Mouse (Mus musculus): ENCODE data around the gene Slc25a11. TPM values are rescaled to one million over a fixed set of nuclear protein-coding genes. Genes with fewer than 3 reads are reported as not detected.

Slc25a11 gene
- total and polyA plus RNA-seq, 2 experiments from 2014 or later = 140 to 160 TPM

DNA sequence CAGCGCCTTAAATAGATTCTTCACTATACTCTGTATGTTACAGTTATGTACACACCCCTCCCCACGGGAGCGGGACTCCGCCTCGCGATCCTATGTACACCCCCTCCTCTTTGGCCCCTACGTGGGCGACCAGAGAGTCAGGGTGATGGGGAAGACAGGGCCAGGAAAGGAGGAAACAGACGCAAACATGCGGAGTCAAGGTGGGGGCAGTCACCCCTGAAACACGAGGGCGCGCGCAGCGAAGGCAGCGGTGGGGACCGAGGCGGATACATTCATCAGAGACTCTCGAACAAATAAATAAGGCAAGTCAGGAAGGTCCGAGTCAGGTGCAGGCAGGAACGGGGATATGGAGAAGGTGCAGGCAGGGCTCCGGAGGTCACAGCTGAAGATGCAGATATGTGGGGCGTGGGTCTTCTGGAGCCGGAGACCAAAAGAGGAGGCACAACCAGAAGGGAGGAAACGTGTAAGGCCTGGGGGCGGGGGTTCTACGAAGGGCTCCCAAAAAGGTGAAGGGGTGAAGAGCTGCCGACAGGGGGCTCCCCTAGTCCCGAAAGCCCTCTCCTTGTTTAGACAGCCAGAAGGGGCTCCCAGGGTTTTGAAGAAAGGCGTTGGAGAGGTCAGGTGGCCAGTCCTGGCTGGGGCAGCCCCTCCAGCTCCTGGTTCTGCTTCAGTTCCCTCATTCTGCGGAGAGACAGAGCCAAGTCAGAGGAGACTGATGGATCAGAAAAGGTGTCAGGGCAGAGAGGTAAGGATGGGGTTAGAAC, 22.5 kb upstream of the Slc25a11 start:
- peak; percentile 72 for TF ChIP-seq CTCF (IDR thresholded peaks at IDR 0.05)
- Histone ChIP-seq H3K9ac (replicated peaks; ENCODE audit: low read length, poor library complexity, severe bottlenecking) (peak overlapping the region; percentile 72), H3K4me3 (ENCODE audit: low read depth, low read length) (peak overlapping the region; percentile 57), H3K27me3 (ENCODE audit: insufficient read depth, low read length) (no peaks in the 10 kb centered on the region), H3K27ac (ENCODE audit: low read depth, low read length) (peak overlapping the region; percentile 96), H3K9me3 (ENCODE audit: low read length) (no peaks in the 10 kb centered on the region), H3K36me3 (ENCODE audit: insufficient read depth, low read length) (peaks cover 16% of the 10 kb centered on the region), H3K4me1 (ENCODE audit: insufficient read depth, low read length) (0 out of 2 replicates have a peak, but pooled peaks cover 6% of the 10 kb centered on the region), H3K4me2 (ENCODE audit: low read depth, low read length, poor library complexity, severe bottlenecking) (peak overlapping the region; percentile 87)
- DNase-seq (ENCODE audit: low spot score) = peak; percentile 82
- under 1% methylated on average over 31 of the region's 31 CpGs for WGBS
- peak; percentile 50 for ATAC-seq (ENCODE audit: low FRiP score)

DNA sequence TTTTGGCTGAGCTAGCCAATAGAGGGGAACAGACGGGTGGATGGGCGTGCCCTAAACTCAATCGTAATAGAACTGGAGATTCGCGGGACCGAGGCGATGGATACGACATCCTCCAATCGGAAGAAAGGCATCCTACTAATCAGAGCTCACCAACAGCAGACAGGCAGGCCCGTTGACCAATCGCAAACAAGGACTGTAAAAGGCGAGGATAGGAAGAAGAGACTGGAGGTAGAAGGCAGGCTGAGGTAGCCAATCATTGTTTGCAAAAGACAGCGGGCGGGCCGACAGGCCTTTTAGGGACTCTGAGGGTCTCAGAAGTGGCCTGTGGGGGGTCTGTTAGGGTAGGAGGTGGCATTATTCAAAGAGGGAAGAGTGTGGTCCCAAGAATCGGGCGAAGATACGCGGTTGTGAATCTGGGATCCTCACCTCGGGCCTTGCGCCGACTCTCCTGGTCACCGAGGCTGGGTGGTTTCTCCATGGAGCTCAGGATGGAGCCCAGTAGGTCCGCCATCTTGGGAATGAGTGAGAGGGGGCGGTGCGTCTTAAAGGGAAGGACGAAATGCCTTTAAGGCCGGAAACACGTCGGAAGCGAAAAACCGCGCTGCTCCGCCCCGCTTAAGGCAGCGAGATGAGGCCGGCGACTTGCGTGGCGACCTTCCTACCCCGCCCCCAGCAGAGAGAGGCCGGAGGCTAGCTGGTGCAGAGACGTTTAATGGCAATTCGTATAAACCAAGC, 21.7 kb upstream of the Slc25a11 start, which contains the start of gene Spag7:
TSS of gene Spag7 (minus strand) at position 646 of the 735 bp plus-strand sequence.
- DNase-seq (ENCODE audit: low spot score) = peak; percentile 99
- H3K4me3 ChIP-seq (ENCODE audit: low read depth, low read length) = peak within 1 kb of the TSS; percentile 57
- ATAC-seq (ENCODE audit: low FRiP score) = peak; percentile 94
- peak within 1 kb of the TSS; percentile 87 for H3K4me2 ChIP-seq (ENCODE audit: low read depth, low read length, poor library complexity, severe bottlenecking)
- 0 out of 2 replicates have a peak, but pooled peaks cover 6% of the 10 kb centered on the region for H3K4me1 ChIP-seq (ENCODE audit: insufficient read depth, low read length)
- peak within 1 kb of the TSS; percentile 72 for H3K9ac ChIP-seq (replicated peaks; ENCODE audit: low read length, poor library complexity, severe bottlenecking)
- H3K36me3 ChIP-seq (ENCODE audit: insufficient read depth, low read length) = peaks cover 22% of the 10 kb centered on the region
- no peaks in the 10 kb centered on the region for H3K27me3 ChIP-seq (ENCODE audit: insufficient read depth, low read length)
- no peaks in the 10 kb centered on the region for H3K9me3 ChIP-seq (ENCODE audit: low read length)
- TF ChIP-seq CTCF (IDR thresholded peaks at IDR 0.05) = no peak; the same call in 1 of the 2 replicates
- WGBS = under 1% methylated on average over 44 of the region's 44 CpGs
- peak within 1 kb of the TSS; percentile 96 for H3K27ac ChIP-seq (ENCODE audit: low read depth, low read length)

DNA sequence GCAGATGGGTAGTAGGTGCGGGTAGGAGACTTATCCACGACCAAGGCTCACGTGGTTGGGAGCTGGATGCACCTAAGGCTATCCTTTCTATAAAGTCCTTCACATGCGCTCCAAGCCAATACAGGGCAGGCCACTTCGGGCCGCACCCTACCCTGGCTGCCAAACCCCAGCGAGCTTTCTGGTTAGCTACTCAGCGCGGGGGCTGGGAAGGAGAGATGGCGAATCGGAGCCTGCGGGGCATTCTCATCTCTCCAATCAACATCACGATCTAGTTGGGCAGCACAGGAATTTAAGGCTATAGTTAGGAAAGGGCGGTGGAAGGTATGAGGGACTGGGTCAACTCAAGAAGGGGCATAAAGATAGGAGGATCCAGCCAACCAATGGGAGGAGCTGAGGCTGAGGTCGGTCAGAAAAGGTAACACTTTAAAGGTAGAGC, 21.1 kb upstream of the Slc25a11 start:
- WGBS = 2% methylated on average over 15 of the region's 15 CpGs
- Histone ChIP-seq H3K9ac (replicated peaks; ENCODE audit: low read length, poor library complexity, severe bottlenecking) (peak overlapping the region; percentile 2), H3K4me1 (ENCODE audit: insufficient read depth, low read length) (0 out of 2 replicates have a peak, but pooled peaks cover 6% of the 10 kb centered on the region), H3K4me2 (ENCODE audit: low read depth, low read length, poor library complexity, severe bottlenecking) (peak overlapping the region; percentile 58), H3K27me3 (ENCODE audit: insufficient read depth, low read length) (no peaks in the 10 kb centered on the region), H3K4me3 (ENCODE audit: low read depth, low read length) (peak overlapping the region; percentile 57), H3K36me3 (ENCODE audit: insufficient read depth, low read length) (peaks cover 20% of the 10 kb centered on the region), H3K9me3 (ENCODE audit: low read length) (no peaks in the 10 kb centered on the region), H3K27ac (ENCODE audit: low read depth, low read length) (peak overlapping the region; percentile 60)
- no peak; the same call in 1 of the 2 replicates for ATAC-seq (ENCODE audit: low FRiP score)
- no peak for TF ChIP-seq CTCF (IDR thresholded peaks at IDR 0.05)
- DNase-seq (ENCODE audit: low spot score) = no peak

DNA sequence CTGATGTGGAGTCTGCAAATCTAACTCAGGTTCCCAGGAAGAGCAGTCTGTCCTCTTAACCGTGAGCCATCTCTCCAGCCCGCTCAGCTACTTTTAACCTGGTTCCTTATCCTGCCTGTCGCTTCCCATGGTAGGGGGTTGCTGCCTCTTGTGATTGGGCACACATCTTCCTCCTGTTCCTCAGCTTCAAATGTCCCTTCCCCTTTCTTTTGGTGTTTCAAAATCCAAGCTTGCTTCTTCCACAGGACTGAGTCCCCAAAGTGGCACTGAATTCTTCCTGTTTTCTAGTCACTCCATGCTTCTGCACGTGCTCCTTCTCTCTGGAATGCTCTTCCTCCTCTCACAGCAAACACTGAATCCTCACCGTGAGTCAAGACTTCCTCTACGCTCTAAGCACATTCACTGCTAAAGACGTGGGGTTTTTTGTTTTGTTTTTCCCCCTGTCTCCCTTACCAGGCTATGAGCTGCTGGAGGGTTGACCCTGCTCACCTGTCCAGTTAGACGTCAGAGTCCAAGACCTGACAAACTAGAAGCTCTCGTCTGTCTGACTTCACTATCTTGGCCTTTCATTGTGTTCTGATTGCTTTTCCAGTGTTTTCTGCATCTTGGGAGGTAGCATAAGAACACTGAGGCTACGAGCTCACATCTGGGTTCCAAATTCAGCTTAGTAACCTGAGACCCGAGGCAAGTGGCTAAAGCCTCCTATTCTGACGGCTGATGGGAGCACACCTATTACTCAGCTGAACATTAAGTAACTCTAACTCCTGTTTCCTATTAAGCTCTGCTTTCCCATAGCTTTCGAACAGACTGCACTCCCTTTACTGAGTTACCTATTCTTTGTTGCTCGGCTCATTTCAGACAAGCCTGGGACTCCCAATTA, 20.2 kb upstream of the Slc25a11 start:
- Histone ChIP-seq H3K4me1 (ENCODE audit: insufficient read depth, low read length) (0 out of 2 replicates have a peak, but pooled peaks cover 6% of the 10 kb centered on the region), H3K27ac (ENCODE audit: low read depth, low read length) (peak overlapping the region; percentile 60; the same call in 1 of the 2 replicates), H3K9ac (replicated peaks; ENCODE audit: low read length, poor library complexity, severe bottlenecking) (peak overlapping the region; percentile 2; the same call in 1 of the 2 replicates), H3K4me3 (ENCODE audit: low read depth, low read length) (peak overlapping the region; percentile 57; the same call in 1 of the 2 replicates), H3K27me3 (ENCODE audit: insufficient read depth, low read length) (no peaks in the 10 kb centered on the region), H3K9me3 (ENCODE audit: low read length) (no peaks in the 10 kb centered on the region), H3K4me2 (ENCODE audit: low read depth, low read length, poor library complexity, severe bottlenecking) (peak overlapping the region; percentile 58), H3K36me3 (ENCODE audit: insufficient read depth, low read length) (peaks cover 26% of the 10 kb centered on the region)
- DNase-seq (ENCODE audit: low spot score) = no peak
- no peak for ATAC-seq (ENCODE audit: low FRiP score)
- WGBS = 76% methylated on average over 14 of the region's 14 CpGs
- no peak for TF ChIP-seq CTCF (IDR thresholded peaks at IDR 0.05)

DNA sequence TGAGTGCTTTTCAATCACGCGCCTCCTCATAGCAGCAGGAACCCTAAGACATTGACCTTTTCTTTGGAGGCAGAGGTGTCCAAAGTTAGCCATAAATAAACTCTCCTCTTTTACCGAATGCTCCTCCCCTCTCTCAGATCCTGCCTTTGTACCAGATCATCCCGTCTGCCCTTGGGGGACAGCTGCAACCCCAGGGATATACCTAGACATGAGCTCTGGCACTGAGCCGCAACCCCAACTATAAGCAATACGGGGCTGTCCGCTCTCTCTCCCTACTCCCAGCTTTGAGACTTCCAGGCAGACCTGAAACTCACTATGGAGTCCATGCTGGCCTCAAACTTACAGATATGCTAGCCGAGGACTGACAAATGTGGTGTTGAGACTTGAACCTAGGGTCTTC, 19.4 kb upstream of the Slc25a11 start:
- H3K4me2 ChIP-seq (ENCODE audit: low read depth, low read length, poor library complexity, severe bottlenecking) = no peak overlapping the region
- H3K27me3 ChIP-seq (ENCODE audit: insufficient read depth, low read length) = no peaks in the 10 kb centered on the region
- no peak overlapping the region for H3K27ac ChIP-seq (ENCODE audit: low read depth, low read length)
- ATAC-seq (ENCODE audit: low FRiP score) (no peak), DNase-seq (ENCODE audit: low spot score) (no peak)
- H3K4me3 ChIP-seq (ENCODE audit: low read depth, low read length) = no peak overlapping the region
- H3K4me1 ChIP-seq (ENCODE audit: insufficient read depth, low read length) = 0 out of 2 replicates have a peak, but pooled peaks cover 6% of the 10 kb centered on the region
- no peaks in the 10 kb centered on the region for H3K9me3 ChIP-seq (ENCODE audit: low read length)
- no peak overlapping the region for H3K9ac ChIP-seq (replicated peaks; ENCODE audit: low read length, poor library complexity, severe bottlenecking)
- 93% methylated on average over 8 of the region's 8 CpGs for WGBS
- no peak for TF ChIP-seq CTCF (IDR thresholded peaks at IDR 0.05)
- H3K36me3 ChIP-seq (ENCODE audit: insufficient read depth, low read length) = peaks cover 29% of the 10 kb centered on the region
